ENCODE assay signal across 9 mouse cellular contexts in the genomic region with DNA sequence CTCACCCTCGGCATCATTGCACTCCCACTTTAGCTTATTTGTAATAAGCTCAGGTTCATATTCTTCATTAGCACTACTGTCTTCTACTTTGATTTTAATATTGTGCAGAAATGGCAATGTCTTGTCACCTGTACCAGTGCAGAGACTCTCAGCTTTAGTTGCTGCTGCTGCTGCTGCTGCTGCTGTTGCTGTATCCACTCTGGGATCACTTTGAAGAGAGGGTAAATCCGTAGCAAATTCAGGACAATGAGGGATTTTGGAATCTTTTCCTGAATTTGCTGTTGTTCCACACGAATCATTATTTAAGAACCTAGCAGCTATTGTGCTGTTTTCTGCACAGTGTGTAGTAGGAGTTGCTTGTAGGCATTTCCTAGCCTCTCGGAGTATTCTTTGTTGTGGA. TPM values are rescaled to one million over a fixed set of nuclear protein-coding genes. Genes with fewer than 3 reads are reported as not detected.
DNase-seq lines count a peak whose midpoint lies in the region; ATAC-seq and TF ChIP-seq lines count a peak whose summit lies in the region.
"Had no signal": no experiment of that assay in that cellular context is flagged by ENCODE, and none has a peak within 500 bp of the region (broad histone marks: within the 10 kb centered on the region; RNA-seq: fewer than 3 reads in every experiment).

No protein-coding gene starts in this region.

- H3K9ac ChIP-seq in lung, embryonic 16.5 days (ENCODE audit: low read length), result peak overlapping the region; percentile 96
- H3K9ac ChIP-seq in forebrain, embryonic 12.5 days, result peak overlapping the region; percentile 100
- H3K9ac ChIP-seq in limb, embryonic 13.5 days, result peak overlapping the region; percentile 100
- peak overlapping the region; percentile 99 for H3K9ac ChIP-seq in stomach, embryonic 14.5 days (replicated peaks; ENCODE audit: low read depth, low read length)

- WGBS in lung, embryonic 16.5 days, result under 1% methylated on average over 4 of the region's 4 CpGs
- WGBS in forebrain, embryonic 12.5 days, result 0% methylated on average over 4 of the region's 4 CpGs
- under 1% methylated on average over 4 of the region's 4 CpGs for WGBS in limb, embryonic 13.5 days
- WGBS in stomach, embryonic 14.5 days, result 4% methylated on average over 4 of the region's 4 CpGs
- 56% methylated on average over 4 of the region's 4 CpGs for WGBS in thymus, adult 2 months

- no peaks in the 10 kb centered on the region for H3K36me3 ChIP-seq in lung, embryonic 16.5 days (ENCODE audit: control insufficient read depth, insufficient read depth, low read length)
- H3K36me3 ChIP-seq in forebrain, embryonic 12.5 days (replicated peaks), result no peaks in the 10 kb centered on the region
- no peaks in the 10 kb centered on the region for H3K36me3 ChIP-seq in limb, embryonic 13.5 days
- H3K36me3 ChIP-seq in stomach, embryonic 14.5 days (ENCODE audit: control insufficient read depth, insufficient read depth, low read length), result no peaks in the 10 kb centered on the region
- no peaks in the 10 kb centered on the region for H3K36me3 ChIP-seq in thymus, adult 2 months (ENCODE audit: control insufficient read depth, insufficient read depth, low read length)

- TF ChIP-seq POLR2A in thymus, adult 2 months (IDR thresholded peaks at IDR 0.05; ENCODE audit: control insufficient read depth, extremely low read depth, insufficient read depth, low read length, poor library complexity), result no peak

- peak overlapping the region; percentile 74 for H3K4me2 ChIP-seq in lung, embryonic 16.5 days (ENCODE audit: low read depth, low read length)
- peak overlapping the region; percentile 85 for H3K4me2 ChIP-seq in forebrain, embryonic 12.5 days
- peak overlapping the region; percentile 88 for H3K4me2 ChIP-seq in limb, embryonic 13.5 days (replicated peaks)
- H3K4me2 ChIP-seq in stomach, embryonic 14.5 days (replicated peaks; ENCODE audit: low read depth, low read length), result peak overlapping the region; percentile 96

- TF ChIP-seq CTCF in thymus, adult 2 months (IDR thresholded peaks at IDR 0.05; ENCODE audit: borderline replicate concordance, control insufficient read depth, extremely low read depth, insufficient read depth, low read length, poor library complexity), result no peak

- no peaks in the 10 kb centered on the region for H3K9me3 ChIP-seq in lung, embryonic 16.5 days (ENCODE audit: control insufficient read depth, low read length)
- no peaks in the 10 kb centered on the region for H3K9me3 ChIP-seq in forebrain, embryonic 12.5 days
- H3K9me3 ChIP-seq in limb, embryonic 13.5 days, result no peaks in the 10 kb centered on the region
- H3K9me3 ChIP-seq in stomach, embryonic 14.5 days (ENCODE audit: control insufficient read depth, low read depth, low read length), result no peaks in the 10 kb centered on the region

- ATAC-seq in lung, embryonic 16.5 days (ENCODE audit: low read depth), result no peak
- no peak for ATAC-seq in forebrain, embryonic 12.5 days (ENCODE audit: low FRiP score)
- no peak for ATAC-seq in limb, embryonic 13.5 days (ENCODE audit: low FRiP score, low read depth)
- ATAC-seq in stomach, embryonic 14.5 days (ENCODE audit: insufficient number of reproducible peaks, insufficient read depth, low FRiP score, low read depth), result no peak

- H3K27me3 ChIP-seq in lung, embryonic 16.5 days (ENCODE audit: control insufficient read depth, insufficient read depth, low read depth, low read length), result no peaks in the 10 kb centered on the region
- H3K27me3 ChIP-seq in forebrain, embryonic 12.5 days, result no peaks in the 10 kb centered on the region
- no peaks in the 10 kb centered on the region for H3K27me3 ChIP-seq in limb, embryonic 13.5 days
- H3K27me3 ChIP-seq in stomach, embryonic 14.5 days (ENCODE audit: control insufficient read depth, insufficient read depth, low read length), result no peaks in the 10 kb centered on the region
- H3K27me3 ChIP-seq in thymus, adult 2 months (ENCODE audit: control insufficient read depth, insufficient read depth, low read length), result peaks cover 27% of the 10 kb centered on the region

- H3K4me3 ChIP-seq in lung, embryonic 16.5 days (ENCODE audit: low read length), result peak overlapping the region; percentile 88
- H3K4me3 ChIP-seq in forebrain, embryonic 12.5 days (replicated peaks), result peak overlapping the region; percentile 100
- peak overlapping the region; percentile 98 for H3K4me3 ChIP-seq in limb, embryonic 13.5 days
- H3K4me3 ChIP-seq in stomach, embryonic 14.5 days (ENCODE audit: low read depth, low read length), result peak overlapping the region; percentile 89
- H3K4me3 ChIP-seq in thymus, adult 2 months (ENCODE audit: control insufficient read depth, insufficient read depth, low read length), result no peak overlapping the region

- H3K27ac ChIP-seq in lung, embryonic 16.5 days (ENCODE audit: low read length), result peak overlapping the region; percentile 99
- H3K27ac ChIP-seq in forebrain, embryonic 12.5 days, result peak overlapping the region; percentile 100
- H3K27ac ChIP-seq in limb, embryonic 13.5 days, result peak overlapping the region; percentile 100
- peak overlapping the region; percentile 100 for H3K27ac ChIP-seq in stomach, embryonic 14.5 days (ENCODE audit: low read length)
- H3K27ac ChIP-seq in thymus, adult 2 months (ENCODE audit: control insufficient read depth, insufficient read depth, low read length), result no peak overlapping the region

- H3K4me1 ChIP-seq in lung, embryonic 16.5 days (replicated peaks; ENCODE audit: control insufficient read depth, insufficient read depth, low read length), result peaks cover 42% of the 10 kb centered on the region
- H3K4me1 ChIP-seq in forebrain, embryonic 12.5 days, result peaks cover 43% of the 10 kb centered on the region
- H3K4me1 ChIP-seq in limb, embryonic 13.5 days, result peaks cover 48% of the 10 kb centered on the region
- peaks cover 40% of the 10 kb centered on the region for H3K4me1 ChIP-seq in stomach, embryonic 14.5 days (ENCODE audit: control insufficient read depth, insufficient read depth, low read length)
- H3K4me1 ChIP-seq in thymus, adult 2 months (replicated peaks; ENCODE audit: control insufficient read depth, insufficient read depth, low read length), result peaks cover 13% of the 10 kb centered on the region

- intact Hi-C loops in left cerebral cortex, postnatal 10 days (cut with DNase I), result no loop called here

- no peak for DNase-seq in lung, postnatal 25 days (ENCODE audit: low spot score)
- no peak for DNase-seq in thymus, adult 2 months
- DNase-seq in left cerebral cortex, postnatal 10 days (ENCODE audit: extremely low spot score in 1 of 2, low spot score in 2 of 2), result no peak
- DNase-seq in retina, embryonic 14.5 days (ENCODE audit: low spot score), result no peak

RNA-seq across cellular contexts. Expression of a gene that starts 2.7 kb away (rescaled TPM):
- polyA plus RNA-seq in lung, embryonic 16.5 days (2015; fragmentation: Nextera tagmentation; extraction: Ambion mirVana), result 5.1 and 5.5 TPM in 2 replicates
- 26.3 and 26.4 TPM in 2 replicates for polyA plus RNA-seq in forebrain, embryonic 12.5 days (2016; fragmentation: Nextera tagmentation; extraction: Ambion mirVana)
- 12.2 and 14.9 TPM in 2 replicates for polyA plus RNA-seq in limb, embryonic 13.5 days (2015; fragmentation: Nextera tagmentation; extraction: Ambion mirVana)
- 4.4 and 5.0 TPM in 2 replicates for polyA plus RNA-seq in stomach, embryonic 14.5 days (2014; fragmentation: Nextera tagmentation; extraction: Ambion mirVana)
- 0.38 and 0.41 TPM in 2 replicates for polyA plus RNA-seq in thymus, adult 2 months (2012; rRNA removed)
- 1 to 10 TPM; 6.7 to 8.2 TPM for total RNA-seq in left cerebral cortex, postnatal 10 days (2021)
- total RNA-seq: granulocyte monocyte progenitor cell, adult 5-6 weeks had no signal

RNA-seq across cellular contexts. Expression of a gene that starts 8.6 kb away (rescaled TPM):
- 12.1 and 13.1 TPM in 2 replicates for polyA plus RNA-seq in lung, embryonic 16.5 days (2015; fragmentation: Nextera tagmentation; extraction: Ambion mirVana)
- polyA plus RNA-seq in forebrain, embryonic 12.5 days (2016; fragmentation: Nextera tagmentation; extraction: Ambion mirVana), result 20.9 and 22.0 TPM in 2 replicates
- polyA plus RNA-seq in limb, embryonic 13.5 days (2015; fragmentation: Nextera tagmentation; extraction: Ambion mirVana), result 15.3 and 19.4 TPM in 2 replicates
- 9.9 and 11.0 TPM in 2 replicates for polyA plus RNA-seq in stomach, embryonic 14.5 days (2014; fragmentation: Nextera tagmentation; extraction: Ambion mirVana)
- 0.37 and 0.75 TPM in 2 replicates for polyA plus RNA-seq in thymus, adult 2 months (2012; rRNA removed)
- 1 to 10 TPM; 2.5 to 2.7 TPM for total RNA-seq in left cerebral cortex, postnatal 10 days (2021)
- total RNA-seq: granulocyte monocyte progenitor cell, adult 5-6 weeks had no signal

RNA-seq across cellular contexts. Expression of a gene that starts 8.9 kb away (rescaled TPM):
- polyA plus RNA-seq in lung, embryonic 16.5 days (2015; fragmentation: Nextera tagmentation; extraction: Ambion mirVana), result 56.1 and 57.9 TPM in 2 replicates
- 61.7 and 76.8 TPM in 2 replicates for polyA plus RNA-seq in forebrain, embryonic 12.5 days (2016; fragmentation: Nextera tagmentation; extraction: Ambion mirVana)
- polyA plus RNA-seq in limb, embryonic 13.5 days (2015; fragmentation: Nextera tagmentation; extraction: Ambion mirVana), result 68.1 and 72.2 TPM in 2 replicates
- polyA plus RNA-seq in stomach, embryonic 14.5 days (2014; fragmentation: Nextera tagmentation; extraction: Ambion mirVana), result 45.0 and 56.9 TPM in 2 replicates
- polyA plus RNA-seq in thymus, adult 2 months (2012; rRNA removed), result 75.4 and 90.3 TPM in 2 replicates
- total RNA-seq in left cerebral cortex, postnatal 10 days (2021), result 10 to 100 TPM; 40.2 to 41.9 TPM

RNA-seq across cellular contexts. Expression of a gene that starts 49.4 kb away (rescaled TPM):
- polyA plus RNA-seq in lung, embryonic 16.5 days (2015; fragmentation: Nextera tagmentation; extraction: Ambion mirVana), result not detected in 2 replicates
- polyA plus RNA-seq in forebrain, embryonic 12.5 days (2016; fragmentation: Nextera tagmentation; extraction: Ambion mirVana), result not detected in 2 replicates
- polyA plus RNA-seq in limb, embryonic 13.5 days (2015; fragmentation: Nextera tagmentation; extraction: Ambion mirVana), result not detected in 2 replicates
- polyA plus RNA-seq in stomach, embryonic 14.5 days (2014; fragmentation: Nextera tagmentation; extraction: Ambion mirVana), result not detected in 2 replicates
- not detected in 2 replicates for polyA plus RNA-seq in thymus, adult 2 months (2012; rRNA removed)
- total RNA-seq in left cerebral cortex, postnatal 10 days (2021), result not detected
- total RNA-seq: granulocyte monocyte progenitor cell, adult 5-6 weeks had no signal
